Mouse (Mus musculus) embryo, embryonic 9.5 days (tissue): ENCODE measurements at regions not wholly inside any gene's neighbourhood (a gene's known extent, or its start where the extent isn't known, plus 50 kb on each side); places are given as distances from the start of the nearest gene placed in this dataset.

ENCODE experiments used
- DNase-seq: peaks from one replicate; pipeline ENCODE4 v3.0.0-alpha.2; 2017; ENCODE audit errors: extremely low spot score

- DNase-seq = peak; percentile 27
Observed at GRCm38 (mm10) chr14:85095631-85096030, 652.3 kb downstream of the Pcdh17 start.

GRCm38 (mm10) chr14:85097077-85097476 lies 653.7 kb downstream of the Pcdh17 start:
- DNase-seq = peak; percentile 36
